Mouse (Mus musculus) left cerebral cortex, adult 9 months (tissue): ENCODE results near the gene Ank.

Source experiments
- DNase-seq, 2 experiments: peaks; one replicate each; pipeline ENCODE4 v3.0.0; 2022; ENCODE audit warnings: low spot score in 2 of 2

Gene Ank

DNA sequence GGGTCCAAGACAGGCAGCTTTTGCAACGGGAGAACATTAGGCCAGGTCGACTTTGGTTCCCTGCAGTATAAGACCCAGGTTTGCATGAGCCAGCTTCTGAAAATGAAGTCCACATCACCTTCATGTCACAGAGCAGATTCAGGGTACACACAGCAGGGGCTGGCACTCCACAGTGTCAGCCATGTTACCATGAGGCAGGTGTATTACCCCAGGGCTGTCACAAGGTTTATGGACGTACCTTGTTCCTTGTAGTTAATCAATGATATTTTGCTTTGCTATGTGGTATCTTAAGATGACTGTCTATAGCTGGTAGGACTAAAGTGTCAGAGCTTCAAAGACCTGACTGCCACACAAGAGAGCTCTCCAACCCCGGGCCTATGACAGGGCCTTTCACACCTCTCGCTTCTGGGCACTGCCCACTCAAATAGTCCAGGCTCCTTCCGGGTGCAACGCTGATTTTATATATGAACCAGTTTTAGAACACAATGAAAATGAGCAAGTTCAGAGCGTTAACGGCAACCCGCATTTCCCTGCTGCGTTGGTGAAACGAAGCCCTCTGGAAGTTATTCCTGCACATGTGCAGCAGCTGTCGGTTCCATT lies 132.4 kb downstream of the Ank start:
- DNase-seq, result no peak

DNA sequence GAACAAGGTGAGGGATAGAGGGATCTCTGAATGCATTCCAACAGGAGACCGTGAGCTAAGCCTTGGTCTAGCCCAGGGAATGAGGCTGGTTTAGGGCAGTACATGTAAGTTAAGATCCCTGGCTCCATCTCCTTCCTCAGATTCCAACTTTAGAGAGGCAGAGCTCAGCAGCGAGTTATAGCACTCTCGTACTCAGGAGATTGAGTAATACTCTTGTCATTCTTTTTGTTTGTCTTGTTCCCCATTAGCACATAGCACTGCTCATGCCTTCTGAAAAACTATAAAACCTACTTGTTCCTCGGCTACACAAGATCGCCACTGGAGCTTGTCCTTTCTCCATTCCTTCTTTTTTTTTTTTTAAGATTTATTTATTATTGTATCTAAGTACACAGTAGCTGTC lies 134.0 kb downstream of the Ank start:
- no peak for DNase-seq

DNA sequence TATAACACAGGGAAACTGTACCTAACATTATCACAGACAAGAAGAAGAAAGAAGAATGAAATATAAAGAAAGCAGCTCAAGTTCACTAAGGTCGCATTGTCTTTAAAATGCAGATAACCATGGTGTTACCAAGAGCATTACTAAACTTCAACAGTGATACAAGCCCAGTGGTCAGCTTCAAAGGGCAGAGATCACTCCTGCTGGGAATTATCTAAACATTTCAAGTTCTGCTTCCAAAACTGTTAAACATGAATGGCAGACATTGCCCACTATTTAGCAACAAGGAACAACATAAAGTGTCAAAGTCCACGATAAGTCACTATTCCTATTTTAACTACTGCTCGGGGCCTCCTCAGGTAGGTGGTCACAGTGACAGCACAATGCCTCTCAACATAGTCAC lies 138.1 kb downstream of the Ank start:
- no peak for DNase-seq

DNA sequence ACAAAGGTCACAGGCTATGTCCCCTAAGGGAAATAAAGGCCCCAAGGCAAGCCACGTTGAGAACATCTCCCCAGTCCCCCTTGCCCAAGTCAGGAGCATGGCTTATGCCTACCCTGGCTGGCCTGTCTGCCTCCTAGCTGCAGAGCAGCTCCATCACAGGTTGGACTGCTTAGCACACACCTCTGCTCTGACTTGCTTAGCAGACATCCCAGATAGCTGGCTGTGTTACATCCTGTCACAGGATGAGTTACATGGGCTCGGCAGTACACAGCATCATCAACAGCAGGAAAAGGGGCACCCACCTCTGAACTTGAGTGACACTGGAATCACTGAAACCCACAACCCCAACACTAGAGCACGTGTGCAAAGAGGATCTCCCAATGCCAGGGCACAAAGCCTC lies 138.8 kb downstream of the Ank start:
- DNase-seq, result no peak

DNA sequence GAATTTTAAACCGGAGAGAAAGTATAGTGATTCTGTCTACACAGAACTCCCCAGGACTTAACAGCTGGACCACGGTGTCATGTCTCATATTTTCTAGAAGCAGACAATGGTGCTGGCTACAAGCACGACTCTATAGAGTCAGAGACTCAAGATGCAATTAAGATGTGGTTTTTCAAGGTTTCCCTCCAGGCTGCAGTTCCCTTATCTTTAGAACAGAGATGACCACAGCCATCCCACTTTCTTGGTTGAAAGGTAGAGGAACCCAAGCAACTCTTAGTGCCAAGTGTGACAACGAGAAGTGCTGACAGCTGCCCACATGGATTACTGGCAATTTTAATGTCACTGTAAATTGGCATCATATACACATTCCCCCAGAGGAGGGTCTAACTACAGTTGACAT lies 143.1 kb downstream of the Ank start:
- DNase-seq, result no peak

DNA sequence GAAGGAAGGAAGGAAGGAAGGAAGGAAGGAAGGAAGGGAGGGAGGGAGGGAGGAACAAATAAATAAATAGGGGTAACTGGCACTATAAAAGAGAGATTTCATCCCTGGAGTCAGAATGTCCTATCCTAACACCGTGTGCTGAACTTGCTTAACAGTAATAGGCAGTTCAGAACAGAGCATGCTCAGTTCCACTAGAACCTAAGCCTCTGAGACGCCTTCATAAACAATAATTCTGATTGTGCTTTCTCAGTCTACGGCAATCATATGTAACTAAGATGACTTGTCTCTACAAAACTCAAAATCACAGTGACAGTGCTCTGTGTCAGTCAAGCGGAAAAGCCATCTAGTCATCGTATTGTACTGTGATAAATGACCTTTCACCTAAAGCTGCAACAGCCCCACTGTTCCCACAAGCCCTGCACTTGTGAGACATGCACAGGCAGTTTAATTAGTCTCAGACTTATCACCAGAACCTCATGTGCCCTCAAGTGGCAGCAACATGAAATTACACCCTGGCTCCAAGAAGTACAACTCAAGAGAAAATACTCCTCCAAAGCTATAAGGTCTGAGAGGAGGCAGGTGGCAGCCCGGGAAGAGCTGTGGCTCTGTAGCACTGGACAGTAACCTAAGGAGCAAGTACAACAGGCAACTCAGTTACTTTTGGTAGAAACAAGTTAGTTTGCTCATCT lies 146.2 kb downstream of the Ank start:
- peak in 1 of 2 experiments; percentile 76 for DNase-seq

DNA sequence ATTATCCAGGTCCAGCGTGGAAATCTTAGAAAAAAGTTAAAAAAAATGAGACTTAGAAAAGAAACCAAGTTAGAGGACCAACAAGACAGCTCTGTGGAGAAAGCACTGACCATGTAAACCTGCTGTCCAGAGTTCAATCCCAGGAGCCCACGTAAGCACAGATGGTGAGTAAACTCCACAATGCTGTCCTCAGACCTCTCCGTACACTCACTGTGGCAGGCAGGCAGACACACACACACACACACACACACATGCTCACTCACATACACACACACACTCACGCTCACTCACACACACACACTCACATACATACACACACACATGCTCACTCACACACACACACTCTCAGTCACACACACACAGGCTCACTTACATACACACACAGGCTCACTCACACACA lies 146.8 kb downstream of the Ank start:
- DNase-seq, result no peak

DNA sequence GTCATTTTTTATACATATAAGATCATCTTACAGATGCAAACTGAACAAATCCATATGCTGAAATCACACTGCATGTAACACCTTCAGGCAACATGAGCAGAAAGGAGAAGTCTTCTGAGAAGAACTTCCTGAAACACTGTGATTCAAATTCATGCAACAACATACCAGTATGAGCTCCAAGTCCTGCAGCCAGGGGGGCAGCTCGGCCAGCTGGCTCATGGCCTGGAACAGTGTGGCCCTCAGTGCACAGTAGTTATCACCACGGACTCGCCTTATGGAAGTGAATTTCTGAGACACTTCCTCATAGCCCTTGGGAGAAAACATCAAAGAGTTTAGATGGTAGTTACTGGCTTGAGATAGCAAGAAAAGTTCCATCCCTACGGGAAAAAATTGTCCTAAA lies 149.7 kb downstream of the Ank start:
- DNase-seq, result no peak

DNA sequence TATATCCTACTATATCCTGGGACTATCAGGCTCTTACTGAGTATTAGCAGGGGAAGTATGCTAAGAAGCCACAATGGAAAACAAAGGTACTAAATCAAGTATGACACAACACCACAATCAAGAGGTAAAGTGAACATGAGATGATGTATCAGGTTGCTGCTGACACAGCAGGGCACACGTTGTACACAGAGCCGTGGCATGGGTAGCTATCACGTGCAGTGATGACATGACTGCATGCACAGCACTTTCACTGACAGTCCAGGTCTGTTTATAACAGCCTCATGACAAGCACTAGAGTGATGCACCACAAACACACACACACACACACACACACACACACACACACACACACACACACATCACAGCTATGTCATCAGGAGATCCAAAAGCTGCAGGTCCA lies 150.8 kb downstream of the Ank start:
- DNase-seq, result no peak

DNA sequence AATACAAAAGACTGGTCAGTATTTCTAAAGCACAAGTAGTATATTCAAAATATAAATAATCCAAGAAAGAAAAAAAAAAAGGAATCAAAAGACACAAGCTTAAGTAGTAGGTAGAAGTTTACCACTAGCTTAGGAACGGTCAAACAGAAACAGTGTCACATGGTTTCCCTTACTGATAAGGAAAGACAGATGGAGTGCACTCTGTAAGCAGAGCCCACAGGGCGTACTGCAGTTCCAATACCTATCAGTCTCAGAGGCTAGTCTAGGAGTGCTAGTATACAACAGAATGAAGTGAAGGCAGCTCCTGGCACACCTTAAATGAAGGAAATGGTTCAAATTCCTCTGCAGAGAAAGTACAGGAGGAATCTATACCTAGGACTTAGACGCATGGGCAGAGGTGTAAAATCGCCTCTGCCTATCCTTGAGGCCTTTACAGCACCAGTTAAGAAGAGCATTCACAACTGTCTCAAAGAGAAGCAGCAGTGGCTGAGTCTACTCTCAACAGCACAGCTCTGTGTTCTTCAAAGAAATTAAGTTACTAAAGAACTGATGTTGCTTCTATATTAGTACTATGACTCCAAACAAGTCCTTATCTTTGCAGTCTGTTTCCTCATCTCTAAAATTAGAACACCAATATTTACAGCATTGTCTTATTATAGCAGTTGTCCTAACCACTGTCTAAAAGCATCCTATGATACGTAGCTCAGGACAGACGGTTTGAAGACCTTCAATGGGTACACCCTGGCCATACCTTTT lies 152.5 kb downstream of the Ank start:
- no peak for DNase-seq

DNA sequence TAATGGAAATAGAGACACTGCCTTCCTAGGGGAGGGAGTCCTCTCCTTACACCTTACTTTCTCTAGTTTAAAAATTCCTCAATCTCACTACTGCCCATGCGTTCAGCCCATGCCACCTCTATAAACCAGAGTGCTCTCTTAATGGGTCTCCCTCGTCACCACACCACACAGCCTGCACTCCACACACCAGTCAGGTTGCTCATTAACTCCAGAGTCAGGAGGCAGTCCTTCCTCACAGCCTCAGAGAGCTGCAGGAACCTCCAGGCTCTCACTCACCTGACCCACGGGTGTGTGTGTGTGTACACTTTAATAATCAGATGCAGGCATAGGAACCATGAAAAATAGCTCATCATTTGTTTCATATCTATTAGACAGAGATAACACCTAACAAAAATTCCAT lies 153.2 kb downstream of the Ank start:
- no peak for DNase-seq

DNA sequence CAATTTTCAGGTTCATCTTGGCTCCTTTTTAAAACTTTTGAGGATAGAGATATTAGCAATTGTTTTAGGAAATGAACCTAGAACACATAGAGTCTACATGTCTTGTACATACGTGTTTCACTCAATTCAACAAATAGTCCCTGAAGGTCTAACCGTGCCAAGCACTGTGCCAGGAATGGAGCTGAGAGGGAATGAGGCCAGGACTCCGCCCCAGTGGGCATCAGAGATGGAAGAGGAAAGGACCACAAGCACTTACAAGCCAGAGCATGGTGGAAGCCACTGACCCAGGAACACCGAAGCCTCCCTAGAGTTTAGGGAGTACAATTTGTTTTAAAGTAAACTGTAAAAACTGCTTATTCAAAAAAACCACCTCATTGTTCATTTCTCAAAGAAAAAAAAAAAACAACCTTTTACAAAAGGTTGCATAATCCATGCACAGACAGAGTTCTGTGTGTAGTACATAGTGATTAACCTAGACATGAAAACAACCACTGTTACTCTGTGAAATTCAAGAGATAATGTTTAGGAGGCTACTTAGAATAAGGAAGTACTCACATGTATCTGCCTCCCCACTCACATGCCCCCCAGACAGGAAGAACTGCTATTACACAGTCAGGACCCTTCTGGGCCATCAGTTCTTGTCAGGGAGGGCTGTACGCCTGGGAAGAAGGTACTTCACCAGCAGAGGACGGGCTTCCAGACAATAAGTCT lies 154.2 kb downstream of the Ank start:
- no peak for DNase-seq

DNA sequence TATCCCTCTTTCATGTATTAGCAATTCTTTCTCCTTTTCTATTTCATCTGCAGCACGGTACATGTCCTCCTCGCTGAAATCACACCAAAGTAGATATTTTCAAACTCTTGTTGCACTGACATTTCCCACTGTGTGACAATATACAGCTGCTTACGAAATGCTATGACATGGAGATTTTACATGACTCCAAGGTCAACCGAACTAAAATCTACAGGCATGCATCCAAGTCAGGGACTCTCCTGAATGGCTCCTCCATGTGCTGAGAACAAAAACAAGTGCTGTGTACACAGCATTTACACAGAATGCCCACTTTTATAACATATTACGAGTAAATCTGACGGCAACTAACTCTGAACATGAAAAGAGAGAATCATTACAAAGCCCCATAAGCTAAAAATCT lies 156.8 kb downstream of the Ank start:
- DNase-seq, result no peak

DNA sequence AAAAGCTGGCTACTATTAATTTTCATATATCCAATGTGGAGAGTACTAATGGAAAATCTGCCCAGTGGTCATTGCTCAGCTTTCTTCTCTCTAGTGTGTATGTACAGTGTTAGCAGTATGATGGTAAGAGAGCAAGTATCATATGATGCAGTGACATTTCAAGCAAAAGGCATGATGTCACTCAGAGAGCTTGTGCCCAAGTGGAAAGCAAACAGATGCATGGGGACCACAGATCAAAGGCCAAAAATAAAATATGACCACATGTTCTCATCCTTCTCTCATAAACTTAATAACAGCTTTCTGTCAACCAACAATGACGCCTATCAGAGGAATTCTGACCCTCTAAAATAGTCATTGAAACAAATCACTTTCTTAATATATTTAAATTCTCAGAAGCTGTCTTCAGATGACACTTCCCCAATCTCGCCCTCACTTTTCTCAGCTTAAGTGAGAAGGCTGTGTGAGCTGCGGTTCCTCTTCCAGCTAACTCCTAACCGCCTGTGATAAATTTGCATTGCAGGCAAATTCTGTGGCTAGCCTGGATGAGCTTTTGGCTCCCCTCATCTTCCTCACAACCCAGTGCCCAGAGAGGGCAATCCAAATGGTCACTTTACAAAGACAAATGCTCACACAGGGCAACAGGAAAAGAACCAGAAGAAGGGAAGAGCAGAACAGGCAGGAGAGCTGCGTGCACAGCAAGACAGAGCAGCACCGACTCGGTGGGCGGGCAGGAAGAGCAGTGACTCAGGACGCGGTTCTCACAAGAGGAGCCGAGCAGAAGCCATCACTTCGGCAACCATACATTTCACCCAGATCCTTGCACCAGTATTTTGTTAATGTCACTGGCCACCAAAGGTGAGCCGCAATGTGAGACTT lies 158.8 kb downstream of the Ank start:
- DNase-seq, result peak in 1 of 2 experiments; percentile 33

DNA sequence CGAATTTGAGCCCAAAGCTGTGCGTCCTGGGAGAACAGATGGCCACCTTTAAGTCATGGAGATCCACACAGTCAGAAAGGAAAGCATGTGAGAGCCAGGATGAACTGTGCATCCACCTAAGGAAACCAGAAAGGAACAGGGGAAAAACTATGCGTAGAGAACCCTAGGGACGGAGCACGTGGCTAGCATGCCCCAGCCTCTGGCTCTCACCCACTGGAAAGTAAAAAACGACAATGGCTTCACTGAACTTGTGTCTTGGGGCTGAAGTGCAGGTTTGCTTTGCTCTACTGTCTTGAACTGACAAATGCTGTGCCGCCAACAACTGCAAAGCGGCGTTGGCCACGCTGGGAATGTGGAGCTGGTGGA lies 159.4 kb downstream of the Ank start:
- no peak for DNase-seq

DNA sequence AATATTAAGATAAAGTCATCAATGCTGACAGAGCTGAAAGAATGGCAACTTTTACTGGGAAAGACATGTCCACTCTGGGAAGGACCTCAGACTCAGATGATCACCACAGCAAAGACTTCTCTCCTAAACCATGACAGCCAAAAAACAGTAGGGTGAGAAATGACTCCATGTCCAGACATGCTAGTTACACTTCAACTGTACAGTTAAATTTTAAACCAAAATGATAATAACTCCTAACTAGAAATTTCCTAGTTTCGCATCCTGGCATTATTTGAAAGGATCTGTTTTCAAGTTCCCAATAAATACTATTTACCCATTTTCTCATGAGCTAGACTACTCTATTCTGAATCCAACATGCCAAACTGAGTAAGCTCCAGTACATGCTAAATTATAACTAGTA lies 159.8 kb downstream of the Ank start:
- no peak for DNase-seq

DNA sequence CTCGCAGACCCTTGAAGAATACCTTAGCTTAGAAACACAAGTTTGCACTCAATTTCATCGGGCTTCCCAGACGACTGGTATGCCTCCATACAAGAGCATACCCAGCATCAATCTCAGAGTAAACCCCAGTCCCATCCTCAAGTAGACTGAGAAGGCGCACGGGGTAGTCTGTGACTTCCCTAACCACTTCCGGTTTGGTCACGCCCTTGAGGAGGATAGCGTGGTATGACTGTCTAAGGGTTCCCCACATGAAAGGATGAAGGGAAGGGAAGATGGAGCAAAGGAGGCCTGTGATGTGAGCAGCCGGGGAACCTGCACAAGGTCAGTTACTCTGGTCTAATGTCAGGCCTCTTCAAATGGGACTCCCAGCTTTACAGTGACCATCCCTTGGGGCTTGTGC lies 161.3 kb downstream of the Ank start:
- no peak for DNase-seq

DNA sequence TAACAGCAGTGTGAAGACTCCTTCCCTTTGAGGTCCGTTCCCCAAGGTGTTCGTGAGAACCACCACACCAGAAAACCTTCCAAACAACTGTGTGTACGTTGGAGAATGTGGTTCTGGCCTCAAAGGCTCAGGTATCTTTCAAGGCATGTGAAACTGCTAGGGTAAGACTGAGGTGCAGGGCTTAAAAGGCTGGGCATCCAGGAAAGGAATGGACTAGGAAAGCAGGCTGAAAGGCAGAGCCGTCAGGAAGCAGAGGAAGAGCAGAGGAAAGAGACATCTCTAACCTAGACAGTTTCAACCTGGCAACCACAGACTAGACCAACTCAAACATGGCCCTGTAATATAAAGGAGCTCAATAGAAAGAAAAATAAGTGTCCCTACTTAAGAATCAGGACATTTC lies 162.6 kb downstream of the Ank start:
- no peak for DNase-seq

DNA sequence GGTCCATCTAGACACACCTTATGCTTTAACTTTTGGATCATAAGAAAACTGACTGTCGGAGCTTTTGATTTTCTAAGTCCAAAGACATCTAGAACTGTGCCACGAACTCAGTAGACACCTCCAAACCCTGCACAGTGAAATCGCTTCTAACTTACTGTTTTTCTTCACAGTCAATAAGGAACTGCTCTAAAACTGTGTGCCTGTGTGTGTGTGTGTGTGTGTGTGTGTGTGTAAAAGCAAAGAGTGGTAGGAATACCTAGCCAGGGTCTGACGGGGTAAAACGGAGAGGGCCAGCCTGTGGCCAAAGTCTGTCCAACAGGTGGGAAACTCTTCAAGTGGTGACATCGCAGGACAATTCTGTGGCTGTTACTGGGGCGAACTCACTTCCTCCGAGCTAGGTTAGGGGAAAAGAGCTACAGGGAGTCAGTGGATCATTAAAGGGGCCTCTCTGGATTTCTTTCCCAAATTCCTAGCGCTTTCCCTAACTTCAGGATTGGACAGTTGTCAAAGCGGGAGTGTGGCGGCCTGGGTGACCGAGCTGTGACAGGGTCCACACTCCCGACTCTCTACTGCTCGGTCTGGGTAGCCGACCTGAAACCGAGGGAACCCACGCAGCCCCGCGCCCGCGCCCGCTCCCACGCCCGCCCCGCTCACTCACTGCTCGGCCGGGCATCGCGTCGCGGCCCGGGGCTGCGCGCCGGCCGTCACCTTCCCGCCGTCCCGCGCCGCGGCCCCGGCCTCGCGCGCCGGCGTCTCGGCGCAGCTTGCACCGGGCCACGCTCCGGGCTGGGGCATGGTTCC lies 163.5 kb downstream of the Ank start:
- no peak for DNase-seq

DNA sequence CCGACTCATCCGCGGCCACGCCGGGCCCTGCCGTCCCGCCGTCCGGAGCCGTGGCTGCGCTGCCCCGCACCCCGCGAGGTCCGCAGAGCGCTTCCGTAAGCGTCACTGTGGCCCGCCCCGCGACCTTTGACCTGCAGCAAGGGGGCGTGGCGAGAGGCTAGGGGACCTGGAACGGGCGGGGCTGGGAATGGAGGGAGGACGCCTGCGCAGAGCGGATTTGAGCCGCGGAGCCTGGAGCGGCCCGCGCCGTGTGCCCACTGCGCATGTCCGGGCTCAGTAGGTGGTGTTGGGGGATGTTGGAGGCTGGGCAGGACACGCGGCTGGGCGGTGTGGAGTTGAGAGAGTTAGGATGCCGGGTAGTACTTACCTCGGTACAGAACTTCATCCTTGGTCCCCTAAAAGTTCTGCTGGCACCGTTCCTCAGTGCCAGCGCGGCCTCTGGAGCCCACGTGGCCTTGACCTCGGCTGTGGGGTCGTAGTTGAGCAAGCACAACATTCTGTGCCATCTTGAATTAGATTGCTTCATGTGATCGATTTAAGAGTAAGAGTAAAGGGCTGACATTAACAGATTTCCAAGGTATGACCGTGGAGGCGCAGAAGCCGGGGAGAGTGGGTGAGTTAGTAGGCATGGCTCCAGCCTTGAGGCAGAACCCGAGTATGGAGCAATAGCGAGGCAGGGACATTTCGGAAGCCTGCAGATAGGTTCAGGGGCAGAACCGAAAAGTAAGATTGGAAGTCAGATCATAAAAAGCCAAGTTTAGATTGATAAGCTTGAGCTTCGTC lies 164.3 kb downstream of the Ank start, which contains the start of gene Otulin:
Otulin (minus strand) TSS at position 93 of the 783 bp plus-strand sequence.
- peak; percentile 92 to 98 for DNase-seq
